Mouse (Mus musculus) right cerebral cortex, postnatal 14 days (tissue): ENCODE data around the gene Bmp7.

ENCODE experiments used
- DNase-seq: peaks from one replicate; pipeline ENCODE4 v3.0.0; 2022

Bmp7 gene

DNA sequence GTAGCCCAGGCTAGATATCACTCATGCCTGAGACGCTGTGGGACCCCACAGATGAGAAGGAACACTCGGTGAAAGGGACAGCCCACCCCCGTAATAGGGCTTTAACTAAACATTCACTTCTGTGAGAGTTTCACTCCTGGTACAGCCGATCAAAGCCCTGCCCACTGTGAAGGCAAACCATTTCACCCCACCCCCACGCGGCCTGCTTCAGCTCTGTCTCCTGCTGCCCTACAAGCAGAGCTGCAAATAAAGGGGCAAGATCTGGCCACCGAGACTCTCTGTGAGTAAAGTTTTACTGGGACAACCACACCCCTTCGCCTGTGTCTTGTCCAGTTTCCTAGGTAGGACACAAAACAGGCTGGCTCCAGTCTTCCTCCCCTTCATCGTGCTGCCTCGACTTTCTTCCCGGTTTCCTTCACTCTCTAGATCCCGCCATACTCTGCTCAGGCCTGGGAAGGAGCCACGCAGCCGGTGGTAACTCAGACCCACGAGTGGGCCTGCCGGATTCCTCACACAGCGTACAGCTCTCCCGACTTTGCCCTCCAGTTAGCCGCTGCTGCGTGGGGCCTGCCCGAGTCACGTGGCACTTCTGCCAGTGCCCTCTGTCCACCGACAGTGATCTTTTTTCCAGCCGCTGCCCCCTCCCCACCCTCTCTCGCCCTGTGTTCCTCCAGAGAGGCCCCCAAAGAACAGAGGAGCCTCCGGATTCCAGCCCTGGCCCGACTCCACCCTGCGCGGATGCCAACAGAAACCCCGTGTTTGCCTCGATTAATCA lies 94.4 kb downstream of the Bmp7 start:
- no peak for DNase-seq

DNA sequence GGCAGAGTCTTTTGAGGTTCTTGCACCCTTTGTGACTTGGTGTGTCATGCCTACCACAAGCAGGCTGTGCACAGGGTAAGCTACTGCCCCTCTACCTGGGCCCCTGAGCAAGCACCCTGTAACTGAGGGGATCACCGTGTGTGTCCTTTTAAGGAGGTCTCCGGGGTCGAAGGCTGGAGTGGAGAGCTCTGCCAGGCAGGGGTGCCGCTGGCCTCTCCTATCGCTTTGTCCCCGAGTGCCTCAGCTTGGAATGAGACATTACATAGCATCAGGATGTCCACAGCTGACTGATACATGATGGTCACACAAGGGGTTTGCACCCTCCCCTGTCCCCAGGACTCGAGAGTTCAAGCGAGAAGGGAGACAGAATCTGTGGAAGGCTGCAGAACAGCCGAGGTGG lies 96.2 kb downstream of the Bmp7 start:
- DNase-seq = no peak

DNA sequence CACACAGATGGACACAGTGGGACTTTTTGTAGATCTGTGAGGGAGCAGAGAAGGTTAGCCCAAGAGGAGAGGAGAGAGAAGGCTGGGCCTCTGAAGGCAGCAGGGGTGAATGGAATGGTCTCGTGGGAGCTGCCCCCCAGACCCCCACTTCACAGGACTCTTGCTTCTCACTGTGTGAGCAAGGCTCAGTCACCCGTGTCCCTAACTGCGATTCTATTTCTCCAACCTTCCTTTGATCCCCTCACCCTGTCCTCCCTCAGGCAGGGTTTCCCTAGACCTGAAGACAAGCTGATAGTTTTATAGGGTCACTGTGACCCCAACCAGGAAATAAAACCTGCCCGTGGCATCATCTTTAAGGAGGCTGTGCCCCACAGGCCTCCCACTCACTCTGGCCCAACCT lies 97.8 kb downstream of the Bmp7 start:
- DNase-seq = no peak

DNA sequence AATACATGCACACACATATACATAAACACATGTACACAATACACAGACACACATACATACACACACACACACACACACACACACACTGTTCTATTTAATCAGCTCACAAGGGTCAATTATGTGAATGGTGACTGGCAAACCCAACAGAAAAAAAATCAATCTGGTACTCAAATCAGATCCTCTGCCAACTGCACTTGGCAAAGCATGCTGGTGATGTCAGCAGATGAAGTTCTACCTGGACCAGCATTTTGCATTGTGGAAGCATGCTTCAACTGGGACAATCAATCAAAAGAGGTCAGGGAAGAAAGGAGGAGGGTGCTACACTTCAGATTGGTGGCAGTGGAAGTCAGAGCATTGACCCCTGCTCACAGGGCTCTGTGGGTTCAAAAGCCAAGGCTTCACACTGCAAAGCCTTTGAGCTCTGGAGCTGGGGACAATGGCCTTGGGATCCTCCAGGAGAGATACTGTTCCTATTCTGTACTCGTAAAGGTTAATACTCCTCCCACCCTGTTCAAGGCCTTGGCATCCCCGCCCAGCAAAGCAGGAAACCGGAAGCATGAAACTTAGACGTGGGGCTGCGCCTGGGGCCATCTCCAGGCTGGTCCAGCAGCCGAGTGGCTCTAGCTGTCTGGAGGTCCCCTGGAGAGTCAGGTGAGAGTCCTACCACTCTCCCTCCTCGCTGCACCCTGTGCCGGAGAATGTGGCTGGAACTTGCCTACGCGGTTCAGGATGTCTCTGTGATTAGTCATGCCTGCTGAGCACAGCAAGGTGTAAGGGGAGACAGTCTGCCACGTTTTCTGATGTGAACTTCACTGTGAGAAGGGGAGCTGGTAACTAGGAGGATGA lies 99.0 kb downstream of the Bmp7 start:
- DNase-seq = no peak

DNA sequence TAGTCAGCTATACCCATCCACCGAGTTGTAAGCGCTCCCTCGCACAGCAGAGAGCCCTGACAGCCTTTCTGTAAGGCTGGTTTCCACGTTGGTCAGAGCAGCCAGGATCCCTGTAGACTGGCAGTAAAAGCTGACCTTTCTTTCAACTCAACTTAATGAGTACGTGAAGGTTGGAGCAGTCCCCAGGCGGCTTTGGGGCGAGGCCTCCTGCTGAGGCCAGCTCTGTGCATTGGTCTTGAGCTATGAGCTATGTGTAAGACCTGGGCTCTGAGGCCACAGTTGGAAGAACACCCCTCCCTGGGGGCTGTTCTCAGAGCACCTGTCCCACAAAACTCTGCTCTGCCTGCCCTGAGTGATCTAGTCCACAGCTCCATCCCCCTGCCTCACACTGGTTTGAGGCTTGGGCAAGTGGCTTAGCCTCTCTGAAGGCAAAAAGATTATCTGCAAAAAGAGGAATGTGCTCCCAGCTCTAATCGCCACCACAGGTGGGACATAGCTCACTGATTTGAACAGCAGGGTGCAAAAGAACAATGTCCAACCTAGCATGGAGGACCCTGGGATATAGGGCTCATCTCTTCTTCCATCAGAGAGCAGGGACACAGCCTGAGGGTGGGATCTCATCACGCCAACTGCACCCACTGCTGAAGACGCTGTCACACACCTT lies 100.7 kb downstream of the Bmp7 start:
- DNase-seq = no peak

DNA sequence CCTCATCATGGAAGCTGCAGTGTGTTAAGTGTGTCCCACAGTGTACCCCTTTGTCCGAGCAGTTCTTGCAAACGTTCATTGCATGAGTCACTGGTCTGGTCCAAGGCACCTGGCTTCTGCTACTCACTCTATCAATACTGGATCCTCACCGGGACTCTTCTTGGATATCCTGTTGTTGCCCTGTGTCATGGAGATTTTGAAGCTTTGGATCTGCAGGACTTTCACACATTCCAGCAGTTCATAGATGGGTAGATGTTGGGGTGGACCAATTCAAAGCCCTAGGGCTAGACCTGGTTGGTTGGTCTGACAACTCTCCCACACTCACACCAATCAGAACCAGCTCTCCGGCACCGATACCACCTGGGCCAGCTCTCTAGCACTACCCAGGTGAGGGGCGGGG lies 103.6 kb downstream of the Bmp7 start:
- no peak for DNase-seq

DNA sequence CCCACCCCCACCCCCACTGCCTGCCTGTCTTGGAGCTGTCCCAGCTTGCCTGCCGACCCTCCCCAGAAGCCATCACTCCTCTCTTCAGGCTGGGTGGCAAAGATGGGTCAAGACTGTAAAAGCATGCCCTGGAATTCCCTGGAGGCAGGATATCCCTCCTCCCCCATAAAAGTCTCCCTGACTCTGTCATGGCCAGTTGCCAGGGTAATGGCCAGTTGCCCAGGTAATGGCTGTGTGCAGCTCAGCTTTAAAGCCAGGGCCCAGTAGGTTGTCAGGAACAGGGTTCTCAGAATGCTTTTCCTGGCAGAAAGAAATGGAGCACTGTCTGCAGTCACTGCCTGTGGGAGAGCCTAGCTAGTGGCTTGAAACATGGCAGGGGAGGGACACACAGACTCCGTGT lies 106.9 kb downstream of the Bmp7 start:
- DNase-seq = peak; percentile 57

DNA sequence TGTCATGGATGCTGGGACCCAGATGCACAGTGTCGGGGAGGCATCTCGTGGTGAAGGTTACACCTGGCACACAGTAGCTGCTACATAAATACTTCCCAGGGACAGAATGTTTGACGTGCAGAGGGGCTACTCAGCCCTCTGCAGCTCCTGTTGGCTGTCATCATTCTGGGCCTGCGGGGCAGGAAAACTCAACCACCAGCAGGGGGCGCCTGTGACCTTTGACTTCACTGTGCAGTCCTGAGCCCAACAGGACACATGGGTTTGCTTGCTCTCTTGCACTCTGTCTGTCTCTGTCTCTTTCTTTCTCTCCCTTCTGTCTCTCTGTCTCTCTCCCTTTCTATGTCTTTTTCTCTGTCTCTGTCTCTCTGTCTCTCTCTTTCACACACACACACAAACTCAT lies 108.4 kb downstream of the Bmp7 start:
- peak; percentile 65 for DNase-seq

DNA sequence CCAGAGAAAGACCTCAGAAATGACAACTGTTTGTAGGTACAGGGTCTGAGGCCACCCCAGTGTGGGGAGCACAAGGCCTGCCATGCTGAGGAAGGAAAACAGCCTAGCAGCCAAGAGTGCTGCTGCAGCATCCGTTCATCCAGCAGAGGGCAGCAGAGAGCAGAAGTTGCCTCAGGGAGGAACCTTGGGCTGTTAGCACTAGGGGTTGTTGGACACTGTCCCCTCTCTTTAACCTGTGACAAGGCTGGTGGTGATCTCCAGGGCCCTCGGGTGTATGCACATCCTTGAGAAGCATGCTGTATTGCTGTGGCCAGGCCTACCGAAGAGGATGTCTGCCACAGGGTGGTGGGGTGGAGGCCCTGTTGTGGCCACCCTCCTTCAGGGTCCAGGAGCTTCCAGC lies 109.0 kb downstream of the Bmp7 start:
- DNase-seq = peak; percentile 93

DNA sequence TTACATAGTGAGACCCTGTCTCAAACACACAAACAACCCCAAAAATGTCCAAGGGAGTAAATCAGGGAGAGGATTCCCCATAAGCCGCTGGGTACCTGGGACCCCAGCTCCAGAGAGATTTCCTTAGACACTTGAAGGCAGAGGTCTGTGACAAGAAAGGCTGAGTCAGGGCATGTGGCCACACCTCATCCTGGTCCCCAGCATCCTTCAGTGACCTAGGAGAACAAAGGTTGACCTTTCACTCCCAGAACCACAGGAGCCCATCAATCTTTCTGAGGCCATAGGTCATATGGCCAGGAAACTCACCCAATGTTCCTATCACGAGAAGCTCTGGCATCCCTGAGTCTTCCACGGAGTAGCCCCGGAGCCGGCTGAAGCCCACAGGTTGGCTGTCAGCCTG lies 111.9 kb downstream of the Bmp7 start:
- no peak for DNase-seq

DNA sequence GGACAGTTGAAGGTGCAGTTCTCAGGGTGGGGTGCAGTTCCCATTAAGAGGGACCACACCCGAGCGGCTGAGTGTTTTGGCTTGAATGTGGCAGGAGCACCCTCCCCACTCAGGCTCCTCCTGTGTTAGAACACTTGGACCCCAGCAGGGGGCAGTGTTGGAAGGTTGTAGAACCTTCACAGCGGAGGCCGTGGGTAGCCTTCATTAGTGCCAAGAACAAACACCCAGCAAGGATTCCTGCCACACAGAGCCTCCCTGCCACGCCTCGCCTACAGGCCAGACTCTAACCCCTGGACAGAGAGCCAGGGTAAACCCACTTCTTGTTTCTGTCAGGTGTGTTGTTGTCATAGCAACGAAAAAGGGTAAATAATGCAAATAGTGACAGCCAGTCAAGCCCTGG lies 112.6 kb downstream of the Bmp7 start:
- peak; percentile 57 for DNase-seq

DNA sequence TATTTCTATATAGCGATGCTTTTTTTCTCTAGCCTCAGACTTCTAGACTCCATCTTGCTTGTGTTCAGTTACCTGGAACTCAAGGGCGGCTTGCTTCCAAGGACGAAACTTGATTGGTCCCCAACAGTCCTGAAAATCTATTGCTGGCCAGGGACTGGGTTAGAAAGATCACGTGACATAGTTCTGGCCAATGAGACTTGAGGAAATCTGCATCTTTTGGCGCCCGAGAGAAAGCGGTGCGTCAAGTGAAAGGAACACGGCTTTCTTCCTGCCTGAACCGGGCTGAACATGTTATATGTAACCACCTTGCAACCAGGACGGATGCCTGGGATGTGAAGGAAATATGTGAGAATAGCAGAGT lies 114.4 kb downstream of the Bmp7 start:
- no peak for DNase-seq

DNA sequence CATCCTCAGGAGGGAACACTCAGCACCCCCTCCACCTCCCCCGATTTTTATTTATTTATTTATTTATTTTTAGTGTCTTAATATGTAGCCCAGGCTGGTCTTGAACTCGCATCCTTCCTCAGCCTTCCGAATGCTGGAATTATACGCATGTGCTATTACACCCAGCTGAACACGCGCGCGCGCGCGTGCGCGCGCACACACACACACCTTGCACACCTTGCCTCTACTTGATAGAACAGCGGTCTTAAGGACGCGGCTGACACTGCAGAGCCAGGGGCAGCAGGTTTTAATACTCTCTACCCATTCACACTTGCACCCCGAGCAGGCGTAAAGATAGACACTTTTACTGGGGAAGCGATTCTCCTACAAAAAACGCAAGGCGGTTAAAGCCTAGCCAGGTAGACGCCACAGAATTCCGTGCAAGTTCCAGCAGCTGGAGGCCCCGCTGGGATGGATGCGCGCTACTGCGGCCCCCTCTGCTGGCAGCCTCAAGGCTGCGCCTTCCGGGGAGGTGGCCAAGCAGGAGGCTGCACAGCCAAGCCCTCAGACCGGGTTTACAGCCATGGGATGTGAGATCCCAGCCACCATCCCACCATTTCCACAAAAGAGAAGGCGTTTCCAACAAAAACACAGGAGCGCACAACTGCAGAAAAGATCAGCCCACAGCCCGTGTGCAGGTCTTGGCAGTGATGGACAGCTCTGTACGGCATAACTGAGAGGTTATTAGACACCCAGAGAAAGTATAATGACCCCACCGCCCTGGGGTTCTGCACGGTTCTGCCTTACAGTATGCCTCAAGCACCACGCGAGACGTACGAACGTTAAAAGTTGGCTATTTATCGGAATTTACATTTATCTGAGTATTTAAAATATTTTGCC lies 115.0 kb downstream of the Bmp7 start:
- DNase-seq = peak; percentile 71

DNA sequence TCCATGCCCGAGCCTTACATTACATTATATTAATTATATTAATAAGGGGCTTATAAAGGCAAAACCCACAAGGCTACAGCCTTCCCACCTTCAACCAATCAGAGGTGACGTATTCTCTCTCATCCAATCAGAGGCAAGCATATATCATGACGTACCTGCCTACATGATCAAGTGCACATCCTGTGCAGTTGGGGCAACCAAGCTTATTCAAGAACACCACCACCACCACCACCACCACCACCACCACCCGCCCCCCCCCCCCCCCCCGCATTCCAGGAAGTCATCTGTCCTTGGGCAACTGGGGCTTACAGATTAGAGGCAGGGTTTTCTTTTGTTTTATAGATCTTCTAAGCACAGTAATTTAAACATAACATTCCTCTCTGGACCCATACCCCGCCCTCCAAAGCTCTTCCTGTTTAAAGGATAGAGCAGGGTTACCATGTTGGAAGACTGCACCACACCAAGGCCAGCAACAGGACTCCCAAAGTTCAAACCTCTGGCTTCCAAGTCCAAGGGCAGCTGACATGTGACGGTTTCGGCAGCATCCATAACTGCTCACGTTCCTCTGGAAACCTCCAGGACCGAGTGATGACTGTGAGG lies 121.4 kb downstream of the Bmp7 start:
- DNase-seq = no peak
